Mouse (Mus musculus) frontal cortex, adult 2 months (tissue): Measurements from ENCODE around the gene Dpp7. TPM values are rescaled to one million over a fixed set of nuclear protein-coding genes. Genes with fewer than 3 reads are reported as not detected.

Experiments
- DNase-seq, 2 experiments: peaks; one replicate each; pipeline ENCODE4 v3.0.0; 2022; ENCODE audit warnings: low spot score in 1 of 2; ENCODE audit errors: extremely low spot score in 1 of 2
- polyA plus RNA-seq: library from polyadenylated mRNA; depleted of rRNA; stranded (reverse); fragments of >200 nt; gene quantifications from 2 replicates; pipeline ENCODE4 v1.2.3, GENCODE M21; 2012

Dpp7 gene
- polyA plus RNA-seq, 1 experiment: 63.9 TPM

- no peak for DNase-seq
Measured at GRCm38 (mm10) chr2:25369996-25370395, 13.8 kb upstream of the Dpp7 start.

GRCm38 (mm10) chr2:25365091-25365761 is 9.1 kb upstream of the Dpp7 start, which contains the start of gene Uap1l1:
Gene Uap1l1, minus strand, starts transcription at chr2:25365682.
- DNase-seq: peak in 1 of 2 experiments; percentile 67

- no peak for DNase-seq
Measured at GRCm38 (mm10) chr2:25364761-25365090, 8.6 kb upstream of the Dpp7 start.

GRCm38 (mm10) chr2:25364313-25364712 is 8.2 kb upstream of the Dpp7 start:
- no peak for DNase-seq

GRCm38 (mm10) chr2:25363478-25364178 is 7.5 kb upstream of the Dpp7 start:
- no peak for DNase-seq

- DNase-seq: no peak
Measured at GRCm38 (mm10) chr2:25359848-25360247, 3.7 kb upstream of the Dpp7 start.

GRCm38 (mm10) chr2:25355419-25356066 is 616 bp downstream of the Dpp7 start:
- DNase-seq: no peak

- DNase-seq: no peak
Measured at GRCm38 (mm10) chr2:25354211-25354610, 1.9 kb downstream of the Dpp7 start.

GRCm38 (mm10) chr2:25350701-25351100 is 5.5 kb downstream of the Dpp7 start:
- no peak for DNase-seq

- DNase-seq: no peak
Measured at GRCm38 (mm10) chr2:25349499-25349898, 6.7 kb downstream of the Dpp7 start.

- DNase-seq: no peak
Measured at GRCm38 (mm10) chr2:25348162-25348561, 8.0 kb downstream of the Dpp7 start.

GRCm38 (mm10) chr2:25338303-25338702 is 17.9 kb downstream of the Dpp7 start:
- DNase-seq: no peak

- DNase-seq: no peak
Measured at GRCm38 (mm10) chr2:25333569-25333968, 22.6 kb downstream of the Dpp7 start.

GRCm38 (mm10) chr2:25332286-25333160 is 23.6 kb downstream of the Dpp7 start, which contains the start of gene Man1b1:
Gene Man1b1, plus strand, starts transcription at chr2:25332338.
- DNase-seq: peak; percentile 98 to 100

- no peak for DNase-seq
Measured at GRCm38 (mm10) chr2:25331470-25331869, 24.7 kb downstream of the Dpp7 start.

GRCm38 (mm10) chr2:25328440-25328839 is 27.7 kb downstream of the Dpp7 start:
- DNase-seq: peak in 1 of 2 experiments; percentile 64

GRCm38 (mm10) chr2:25326036-25326435 is 30.1 kb downstream of the Dpp7 start:
- no peak for DNase-seq

- no peak for DNase-seq
Measured at GRCm38 (mm10) chr2:25320084-25320483, 36.1 kb downstream of the Dpp7 start.

- peak; percentile 85 to 93 for DNase-seq
Measured at GRCm38 (mm10) chr2:25318971-25319773, 37.0 kb downstream of the Dpp7 start, which contains the start of gene Grin1. Gene Grin1, minus strand, starts transcription at chr2:25319187.
